Mouse (Mus musculus): ENCODE measurements around the gene Tspan5. TPM values are rescaled to one million over a fixed set of nuclear protein-coding genes. Genes with fewer than 3 reads are reported as not detected.

Gene Tspan5
- polyA plus RNA-seq, 2 experiments = 2.0 to 2.9 TPM

DNA sequence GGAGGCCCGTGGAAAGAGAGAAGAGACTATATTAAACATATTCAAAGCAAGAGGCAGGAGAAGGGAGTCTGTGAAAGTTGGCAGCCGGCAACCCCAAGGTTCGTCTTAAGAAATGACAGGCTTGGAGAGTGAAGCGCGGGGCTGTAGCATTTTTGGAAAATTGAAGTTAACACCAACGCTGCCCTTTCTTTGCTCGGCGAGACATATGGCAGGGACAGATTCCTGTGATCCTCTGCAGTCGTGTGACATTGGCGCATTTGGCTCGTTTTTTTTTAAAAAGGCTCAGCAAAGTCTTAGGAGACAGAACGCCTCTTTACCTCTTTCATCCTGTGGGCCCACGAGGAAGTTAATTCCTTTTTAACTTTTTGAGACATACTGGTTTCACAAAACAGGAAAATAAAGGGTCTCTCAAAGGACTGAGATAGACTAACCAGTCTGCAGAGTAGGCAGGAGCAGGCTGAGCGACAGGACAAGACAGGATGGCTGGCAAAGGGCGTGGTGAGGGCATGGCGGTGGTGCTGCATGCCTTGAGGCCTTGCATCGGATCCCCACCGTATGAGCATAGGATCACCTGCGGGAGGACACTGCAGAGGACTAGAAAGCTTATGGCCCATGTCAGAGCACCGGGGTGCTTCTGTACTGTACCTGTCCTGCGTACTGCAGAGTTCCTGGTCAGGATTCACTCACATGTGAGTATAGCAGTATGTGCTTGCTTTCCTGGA, 60.9 kb downstream of the Tspan5 start:
- no peaks in the 10 kb centered on the region for H3K9me3 ChIP-seq (ENCODE audit: control insufficient read depth, low read length)
- ATAC-seq (ENCODE audit: insufficient read depth) (no peak), DNase-seq (ENCODE audit: low read depth in 3 of 3, low spot score in 3 of 3) (no peak)
- WGBS (ENCODE audit: insufficient replicate concordance) = 72% methylated on average over 21 of the region's 21 CpGs
- no peak overlapping the region for H3K4me3 ChIP-seq (ENCODE audit: insufficient read depth in 1 of 2, low read depth in 2 of 2, low read length in 2 of 2)
- no peak overlapping the region for H3K27ac ChIP-seq
- no peaks in the 10 kb centered on the region for H3K4me1 ChIP-seq (replicated peaks; ENCODE audit: control insufficient read depth in 2 of 2, insufficient read depth in 2 of 2, low read length in 1 of 2)
- no peak overlapping the region for H3K9ac ChIP-seq (replicated peaks)
- TF ChIP-seq CTCF (IDR thresholded peaks at IDR 0.05; ENCODE audit: low read depth) = no peak
- no peak for TF ChIP-seq EP300 (IDR thresholded peaks at IDR 0.05; ENCODE audit: low read depth)
- no peaks in the 10 kb centered on the region for H3K36me3 ChIP-seq (replicated peaks; ENCODE audit: control insufficient read depth, insufficient read depth, low read depth)
- no peak overlapping the region for H3K4me2 ChIP-seq (ENCODE audit: low read depth)
- no peaks in the 10 kb centered on the region for H3K27me3 ChIP-seq (ENCODE audit: control insufficient read depth, insufficient read depth, low read length)

DNA sequence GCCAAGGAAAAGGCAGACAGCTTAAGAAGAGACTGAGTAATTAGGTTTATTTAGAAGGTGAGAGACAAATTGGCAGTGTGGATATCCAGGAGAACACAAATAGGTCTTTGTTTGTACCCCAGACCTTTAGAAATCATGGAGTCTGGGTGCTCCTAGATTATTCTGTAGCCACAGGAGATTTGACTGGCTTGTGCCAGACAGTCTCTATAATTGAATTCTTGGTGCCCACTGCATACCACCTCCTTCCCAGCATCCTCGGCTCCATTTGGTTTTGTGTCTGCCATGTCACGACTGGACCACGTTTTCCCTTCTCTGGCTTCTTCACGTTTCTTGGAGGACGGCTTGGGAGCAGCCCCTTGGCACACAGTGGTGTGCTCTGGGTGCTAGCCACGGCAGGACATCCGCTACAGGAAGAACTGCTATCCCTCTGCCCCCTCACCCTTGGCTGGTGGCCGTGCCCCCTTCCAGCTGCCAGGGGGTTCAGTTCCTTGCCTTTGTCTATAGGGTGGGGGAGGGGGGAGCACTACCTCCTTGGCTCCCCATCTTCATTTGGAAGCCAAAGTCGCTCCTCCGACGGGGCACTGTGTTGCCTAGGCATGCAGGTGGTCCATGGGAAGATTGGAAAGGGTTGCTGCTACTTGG, 61.6 kb downstream of the Tspan5 start:
- no peaks in the 10 kb centered on the region for H3K36me3 ChIP-seq (replicated peaks; ENCODE audit: control insufficient read depth, insufficient read depth, low read depth)
- no peak overlapping the region for H3K4me2 ChIP-seq (ENCODE audit: low read depth)
- TF ChIP-seq EP300 (IDR thresholded peaks at IDR 0.05; ENCODE audit: low read depth) (no peak), CTCF (IDR thresholded peaks at IDR 0.05; ENCODE audit: low read depth) (no peak)
- H3K9ac ChIP-seq (replicated peaks) = no peak overlapping the region
- WGBS (ENCODE audit: insufficient replicate concordance) = 62% methylated on average over 11 of the region's 11 CpGs
- no peak overlapping the region for H3K4me3 ChIP-seq (ENCODE audit: insufficient read depth in 1 of 2, low read depth in 2 of 2, low read length in 2 of 2)
- no peak overlapping the region for H3K27ac ChIP-seq
- no peaks in the 10 kb centered on the region for H3K9me3 ChIP-seq (ENCODE audit: control insufficient read depth, low read length)
- DNase-seq (ENCODE audit: low read depth in 3 of 3, low spot score in 3 of 3) (no peak), ATAC-seq (ENCODE audit: insufficient read depth) (no peak)
- H3K4me1 ChIP-seq (replicated peaks; ENCODE audit: control insufficient read depth in 2 of 2, insufficient read depth in 2 of 2, low read length in 1 of 2) = no peaks in the 10 kb centered on the region
- no peaks in the 10 kb centered on the region for H3K27me3 ChIP-seq (ENCODE audit: control insufficient read depth, insufficient read depth, low read length)

DNA sequence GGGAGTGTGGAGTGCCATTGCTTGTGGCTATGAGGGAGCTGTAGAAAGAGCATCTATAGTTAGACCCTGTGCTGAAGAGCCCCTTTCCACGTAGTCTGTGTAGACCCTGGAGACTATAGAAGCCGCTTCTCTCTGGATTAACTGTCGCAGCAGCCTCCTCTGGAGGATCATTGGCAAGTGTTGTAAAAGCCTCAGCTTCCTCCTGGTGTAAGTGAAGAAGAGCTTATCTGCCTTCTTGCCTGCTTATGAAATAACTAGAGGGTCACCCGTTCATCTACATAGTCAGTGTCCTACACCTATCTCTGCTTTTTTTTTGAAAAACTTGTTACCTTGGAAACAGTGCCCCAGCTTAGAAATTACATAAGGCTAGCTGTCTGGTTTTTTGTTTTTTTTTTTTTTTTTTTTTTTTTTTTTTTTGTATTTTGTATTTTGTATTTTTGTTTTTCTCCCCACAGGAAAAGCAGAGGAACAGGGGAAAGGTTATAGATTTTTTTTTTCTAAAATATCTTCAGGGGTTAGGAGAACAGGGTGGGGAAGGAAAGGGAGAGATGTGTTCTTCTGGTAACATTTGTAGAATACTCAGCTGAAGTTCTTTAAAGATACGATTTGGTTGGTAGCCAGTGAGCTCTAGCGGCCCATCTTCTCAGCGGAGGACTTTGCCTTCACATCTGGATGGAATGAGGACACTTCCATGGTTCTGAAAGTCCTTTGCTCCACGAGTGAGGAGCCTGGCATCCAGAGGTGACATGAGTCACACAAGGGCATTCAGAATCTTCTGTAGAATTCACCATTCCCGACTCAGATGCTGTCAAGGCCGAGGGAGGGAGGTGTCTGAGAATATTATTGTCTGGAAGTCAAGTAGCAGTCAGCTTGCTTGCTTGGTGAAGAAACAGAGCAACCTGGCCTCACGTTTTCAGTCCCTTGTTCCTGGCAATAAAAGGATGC, 62.4 kb downstream of the Tspan5 start:
- no peak overlapping the region for H3K4me3 ChIP-seq (ENCODE audit: insufficient read depth in 1 of 2, low read depth in 2 of 2, low read length in 2 of 2)
- TF ChIP-seq CTCF (IDR thresholded peaks at IDR 0.05; ENCODE audit: low read depth) (no peak), EP300 (IDR thresholded peaks at IDR 0.05; ENCODE audit: low read depth) (no peak)
- H3K27ac ChIP-seq = no peak overlapping the region
- H3K9me3 ChIP-seq (ENCODE audit: control insufficient read depth, low read length) = no peaks in the 10 kb centered on the region
- no peaks in the 10 kb centered on the region for H3K27me3 ChIP-seq (ENCODE audit: control insufficient read depth, insufficient read depth, low read length)
- no peaks in the 10 kb centered on the region for H3K36me3 ChIP-seq (replicated peaks; ENCODE audit: control insufficient read depth, insufficient read depth, low read depth)
- 62% methylated on average over 11 of the region's 11 CpGs for WGBS (ENCODE audit: insufficient replicate concordance)
- H3K9ac ChIP-seq (replicated peaks) = no peak overlapping the region
- H3K4me2 ChIP-seq (ENCODE audit: low read depth) = no peak overlapping the region
- 0 out of 4 replicates have a peak, but pooled peaks cover 0 to under 1% of the 10 kb centered on the region in 2 experiments for H3K4me1 ChIP-seq (replicated peaks; ENCODE audit: control insufficient read depth in 2 of 2, insufficient read depth in 2 of 2, low read length in 1 of 2)
- DNase-seq (ENCODE audit: low read depth in 3 of 3, low spot score in 3 of 3) (no peak), ATAC-seq (ENCODE audit: insufficient read depth) (no peak)

DNA sequence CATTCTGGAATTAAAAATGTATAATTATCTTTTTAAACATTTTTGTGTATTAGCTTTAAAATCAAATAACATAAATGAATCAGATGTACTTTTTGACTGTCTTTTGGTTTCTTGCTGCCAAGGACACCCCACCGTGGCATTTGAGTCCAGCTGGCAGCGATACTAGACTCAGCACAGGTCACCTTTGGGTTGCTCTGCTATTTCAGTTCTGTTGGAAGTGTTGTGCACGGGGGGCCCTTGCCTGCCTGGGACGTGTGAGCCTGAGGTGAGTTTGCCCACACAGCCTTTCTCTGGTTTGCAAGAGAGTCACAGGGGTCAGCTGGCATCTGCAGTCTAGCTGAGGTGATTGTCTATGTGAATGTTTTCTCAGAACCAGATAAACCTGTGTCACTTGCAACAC, 65.8 kb downstream of the Tspan5 start:
- 69% methylated on average over 4 of the region's 4 CpGs for WGBS (ENCODE audit: insufficient replicate concordance)
- Histone ChIP-seq H3K36me3 (replicated peaks; ENCODE audit: control insufficient read depth, insufficient read depth, low read depth) (no peaks in the 10 kb centered on the region), H3K27ac (no peak overlapping the region), H3K4me1 (replicated peaks; ENCODE audit: control insufficient read depth in 2 of 2, insufficient read depth in 2 of 2, low read length in 1 of 2) (0 out of 4 replicates have a peak, but pooled peaks cover 0 to 2% of the 10 kb centered on the region in 2 experiments), H3K27me3 (ENCODE audit: control insufficient read depth, insufficient read depth, low read length) (no peaks in the 10 kb centered on the region), H3K9ac (replicated peaks) (no peak overlapping the region), H3K9me3 (ENCODE audit: control insufficient read depth, low read length) (no peaks in the 10 kb centered on the region), H3K4me3 (ENCODE audit: insufficient read depth in 1 of 2, low read depth in 2 of 2, low read length in 2 of 2) (no peak overlapping the region), H3K4me2 (ENCODE audit: low read depth) (no peak overlapping the region)
- TF ChIP-seq EP300 (IDR thresholded peaks at IDR 0.05; ENCODE audit: low read depth) = no peak
- no peak for TF ChIP-seq CTCF (IDR thresholded peaks at IDR 0.05; ENCODE audit: low read depth)
- no peak for ATAC-seq (ENCODE audit: insufficient read depth)
- no peak for DNase-seq (ENCODE audit: low read depth in 3 of 3, low spot score in 3 of 3)

Measured in liver, embryonic 14.5 days (tissue).